Mouse (Mus musculus) heart, embryonic 12.5 days (tissue): ENCODE results near the gene Cbs. TPM values are rescaled to one million over a fixed set of nuclear protein-coding genes. Genes with fewer than 3 reads are reported as not detected.

ENCODE experiments used
- ATAC-seq: fragments of 200-750 bp; cut with Nextera tagmentation; 2 replicates; pipeline ENCODE4 v1.8.0; 2017; ENCODE audit warnings: moderate TSS enrichment, moderate library complexity; ENCODE audit not compliant: insufficient number of reproducible peaks, low FRiP score
- H3K27ac ChIP-seq: fragments of 300-500 bp; sonication (generic); 2 replicates; pipeline ENCODE4 v1.5.1; 2016; ENCODE audit warnings: mild to moderate bottlenecking, moderate library complexity; ENCODE audit not compliant: poor library complexity, severe bottlenecking
- H3K27me3 ChIP-seq: fragments of 300-500 bp; sonication (generic); replicated peaks from 2 replicates; pipeline ENCODE4 v1.6.1; 2016; ENCODE audit warnings: mild to moderate bottlenecking, moderate library complexity
- H3K36me3 ChIP-seq: fragments of 300-500 bp; sonication (generic); 2 replicates; pipeline ENCODE4 v1.6.1; 2016; ENCODE audit warnings: mild to moderate bottlenecking, moderate library complexity
- H3K4me1 ChIP-seq: fragments of 300-500 bp; sonication (generic); replicated peaks from 2 replicates; pipeline ENCODE4 v1.6.1; 2016; ENCODE audit warnings: mild to moderate bottlenecking
- H3K4me2 ChIP-seq: fragments of 300-500 bp; sonication (generic); 2 replicates; pipeline ENCODE4 v1.6.1; 2016; ENCODE audit warnings: mild to moderate bottlenecking, moderate library complexity
- H3K4me3 ChIP-seq: fragments of 300-500 bp; sonication (generic); 2 replicates; pipeline ENCODE4 v1.5.1; 2016; ENCODE audit warnings: mild to moderate bottlenecking
- H3K9ac ChIP-seq: fragments of 300-500 bp; sonication (generic); 2 replicates; pipeline ENCODE4 v1.6.1; 2016; ENCODE audit warnings: mild to moderate bottlenecking, moderate library complexity
- H3K9me3 ChIP-seq: fragments of 300-500 bp; sonication (generic); replicated peaks from 2 replicates; pipeline ENCODE4 v1.6.1; 2016; ENCODE audit warnings: mild to moderate bottlenecking, moderate library complexity
- WGBS: fragments of 180-500 bp; shearing (Covaris S2); methylation state at CpG from one replicate; pipeline ENCODE4 v1.1.7; 2016; 5-methylcytosine and 5-hydroxymethylcytosine counted together
- polyA plus RNA-seq: library from polyadenylated mRNA; unstranded; fragments of >200 nt; fragmentation: Nextera tagmentation; extraction: Ambion mirVana; gene quantifications from 2 replicates; pipeline ENCODE4 v1.2.1, GENCODE M21; 2016

Gene Cbs
- polyA plus RNA-seq, 1 experiment from 2014 or later: 0.70 TPM

DNA sequence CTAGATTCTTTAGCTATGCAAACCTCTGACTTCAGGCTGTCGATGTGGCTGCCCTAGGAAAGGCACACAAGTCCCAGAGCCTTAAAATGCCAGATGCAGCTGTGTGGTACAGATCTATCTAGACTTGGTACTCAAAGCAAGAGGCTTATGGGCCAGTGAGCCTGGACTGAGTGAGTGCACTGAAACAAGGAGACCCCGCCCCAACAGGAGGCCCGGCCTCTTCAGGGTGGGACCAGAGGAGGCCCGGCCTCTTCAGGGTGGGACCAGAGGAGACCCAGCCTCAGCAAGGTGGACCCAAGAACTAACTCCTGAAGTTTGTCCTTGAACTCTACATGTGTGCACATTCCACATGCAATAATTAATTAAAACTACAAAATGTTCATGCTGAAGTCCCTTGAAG, 5.9 kb upstream of the Cbs start:
- H3K4me3 ChIP-seq: no peak overlapping the region
- WGBS: 72% methylated on average over 4 of the region's 4 CpGs
- H3K27me3 ChIP-seq: no peaks in the 10 kb centered on the region
- no peak overlapping the region for H3K9ac ChIP-seq
- no peak overlapping the region for H3K4me2 ChIP-seq
- ATAC-seq: peak; percentile 55; the same call in 1 of the 2 replicates
- peaks cover 20% of the 10 kb centered on the region for H3K36me3 ChIP-seq
- H3K9me3 ChIP-seq: no peaks in the 10 kb centered on the region
- H3K27ac ChIP-seq: no peak overlapping the region
- H3K4me1 ChIP-seq: peaks cover 3% of the 10 kb centered on the region; the same call in 1 of the 2 replicates

GRCm38 (mm10) chr17:31642331-31642730, 5.3 kb upstream of the Cbs start:
- no peaks in the 10 kb centered on the region for H3K9me3 ChIP-seq
- H3K4me2 ChIP-seq: no peak overlapping the region
- peaks cover 9% of the 10 kb centered on the region; the same call in 1 of the 2 replicates for H3K4me1 ChIP-seq
- H3K4me3 ChIP-seq: no peak overlapping the region
- H3K27ac ChIP-seq: no peak overlapping the region
- no peak overlapping the region for H3K9ac ChIP-seq
- ATAC-seq: no peak
- 48% methylated on average over 8 of the region's 8 CpGs for WGBS
- peaks cover 15% of the 10 kb centered on the region for H3K36me3 ChIP-seq
- H3K27me3 ChIP-seq: no peaks in the 10 kb centered on the region

DNA sequence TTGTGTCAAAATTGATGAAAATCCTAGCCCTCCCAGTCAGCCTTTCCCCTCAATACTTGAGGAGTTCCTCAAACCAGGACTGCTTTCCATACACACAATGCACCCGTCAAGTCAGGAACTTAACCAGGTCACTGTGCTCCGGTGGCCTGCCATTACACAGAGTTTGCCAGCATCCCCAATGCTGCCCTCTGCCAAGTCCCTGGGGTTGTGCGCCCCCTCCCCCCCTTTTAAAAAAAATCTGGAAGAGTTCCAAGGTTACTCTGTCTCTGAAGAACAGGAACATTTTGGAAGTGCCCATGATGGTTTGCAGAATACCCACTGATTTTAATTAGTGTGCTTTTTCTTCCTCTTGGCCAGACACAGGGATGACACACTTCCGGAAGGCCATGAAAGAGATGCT, 2.6 kb upstream of the Cbs start:
- no peak overlapping the region for H3K9ac ChIP-seq
- H3K27ac ChIP-seq: no peak overlapping the region
- H3K4me1 ChIP-seq: peaks cover 20% of the 10 kb centered on the region
- no peak for ATAC-seq
- H3K4me3 ChIP-seq: no peak overlapping the region
- WGBS: 52% methylated on average over 4 of the region's 4 CpGs
- H3K27me3 ChIP-seq: peaks cover 21% of the 10 kb centered on the region
- H3K9me3 ChIP-seq: no peaks in the 10 kb centered on the region
- no peaks in the 10 kb centered on the region for H3K36me3 ChIP-seq
- no peak overlapping the region for H3K4me2 ChIP-seq

DNA sequence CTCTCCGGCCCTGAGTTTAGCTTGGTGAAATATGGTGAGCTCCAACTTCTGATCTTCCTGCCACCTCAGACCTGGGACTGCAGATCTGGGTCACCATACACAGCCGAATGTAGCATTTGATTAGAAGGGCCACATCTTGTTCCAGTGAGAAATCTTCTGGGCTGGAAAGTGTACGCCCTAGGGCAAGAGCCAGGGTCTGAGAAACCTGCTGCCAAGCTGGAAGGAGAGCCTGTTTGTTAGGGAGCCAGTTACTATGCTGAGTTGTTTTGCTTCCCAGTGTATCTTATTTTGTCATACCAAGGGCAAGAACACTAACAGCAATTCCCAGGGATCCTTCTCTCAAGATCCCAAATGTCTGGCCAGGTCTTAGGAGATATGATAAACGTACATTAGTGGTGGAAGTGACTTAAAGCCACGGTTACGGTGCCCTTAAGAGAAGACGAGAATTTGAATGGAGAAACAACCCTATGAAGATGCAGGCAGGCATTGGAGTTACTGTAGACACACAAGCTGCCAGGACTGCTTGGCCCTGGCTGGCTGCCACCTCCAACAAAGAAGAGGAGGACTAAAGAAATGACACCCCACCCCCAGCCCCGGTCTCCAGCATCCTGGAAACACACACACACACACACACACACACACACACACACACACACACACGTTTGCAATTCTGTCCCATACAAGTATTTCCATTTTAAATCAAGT, 980 bp upstream of the Cbs start:
- Histone ChIP-seq H3K4me2 (peak overlapping the region; percentile 93), H3K9ac (no peak overlapping the region), H3K27me3 (peaks cover 21% of the 10 kb centered on the region), H3K27ac (no peak overlapping the region), H3K4me3 (no peak overlapping the region), H3K4me1 (peaks cover 20% of the 10 kb centered on the region), H3K36me3 (no peaks in the 10 kb centered on the region), H3K9me3 (no peaks in the 10 kb centered on the region)
- 53% methylated on average over 9 of the region's 9 CpGs for WGBS
- ATAC-seq: no peak

DNA sequence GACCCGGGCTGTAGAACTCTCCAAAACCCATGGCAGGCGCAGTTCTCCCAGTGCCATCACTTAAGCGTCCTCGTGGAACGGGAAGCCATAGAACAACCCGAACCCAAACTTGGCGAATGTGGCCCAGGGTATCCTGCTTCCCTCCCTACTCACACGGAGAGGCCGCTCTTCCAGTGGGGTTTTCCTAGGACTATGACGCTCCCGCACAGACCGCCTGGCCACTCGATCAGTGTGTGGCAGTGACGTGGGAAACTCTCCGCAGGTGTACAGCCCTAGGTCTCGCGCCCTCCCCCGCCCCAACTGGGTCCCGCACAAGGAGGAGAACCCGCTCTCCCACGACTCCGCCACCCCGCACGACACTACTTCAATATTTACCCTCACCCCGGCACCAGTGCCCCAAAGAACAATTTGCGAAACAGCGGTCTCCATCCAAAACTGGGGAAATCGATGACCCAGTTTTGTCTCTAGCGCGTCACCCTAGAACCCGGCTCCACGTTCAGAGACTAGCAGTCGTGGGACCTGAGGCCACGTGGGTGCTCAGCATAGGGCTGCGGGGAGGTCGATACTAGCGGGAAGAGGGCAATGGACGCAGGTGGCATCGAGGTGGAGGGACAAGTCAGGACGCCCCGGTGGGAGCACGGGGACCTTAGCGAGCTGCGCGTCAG, 629 bp downstream of the Cbs start:
- no peaks in the 10 kb centered on the region for H3K36me3 ChIP-seq
- H3K4me1 ChIP-seq: peaks cover 20% of the 10 kb centered on the region
- H3K27me3 ChIP-seq: peaks cover 21% of the 10 kb centered on the region
- H3K9me3 ChIP-seq: no peaks in the 10 kb centered on the region
- H3K4me2 ChIP-seq: peak overlapping the region; percentile 93
- peak overlapping the region; percentile 63; the same call in 1 of the 2 replicates for H3K9ac ChIP-seq
- ATAC-seq: peak; percentile 26
- 5% methylated on average over 45 of the region's 45 CpGs for WGBS
- no peak overlapping the region for H3K27ac ChIP-seq
- peak overlapping the region; percentile 55 for H3K4me3 ChIP-seq

GRCm38 (mm10) chr17:31635781-31636180, 1.3 kb downstream of the Cbs start:
- WGBS: 38% methylated on average over 11 of the region's 11 CpGs
- H3K4me2 ChIP-seq: peak overlapping the region; percentile 93; the same call in 1 of the 2 replicates
- no peak for ATAC-seq
- no peak overlapping the region for H3K9ac ChIP-seq
- peaks cover 21% of the 10 kb centered on the region for H3K27me3 ChIP-seq
- H3K4me1 ChIP-seq: peaks cover 20% of the 10 kb centered on the region
- no peaks in the 10 kb centered on the region for H3K9me3 ChIP-seq
- H3K36me3 ChIP-seq: no peaks in the 10 kb centered on the region
- H3K27ac ChIP-seq: no peak overlapping the region
- no peak overlapping the region for H3K4me3 ChIP-seq

DNA sequence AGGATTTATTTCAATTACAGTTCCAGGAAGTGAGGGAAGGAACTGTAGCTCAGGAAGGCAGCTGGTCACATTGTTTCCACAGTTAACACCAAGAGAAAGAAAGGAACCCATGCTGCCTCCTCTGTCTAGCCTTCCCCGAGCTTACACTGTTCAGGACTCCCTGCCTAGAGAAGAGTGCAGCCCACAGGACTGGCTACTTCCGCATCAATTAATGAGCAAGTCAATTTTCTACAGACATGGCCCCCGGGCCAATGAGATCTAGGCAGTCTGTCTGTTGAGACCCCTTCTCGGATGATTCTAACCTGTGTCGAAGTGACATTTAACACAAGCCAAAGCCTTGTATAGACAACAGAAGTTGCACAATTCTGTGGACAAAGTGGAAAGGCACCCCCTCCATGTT, 2.1 kb downstream of the Cbs start:
- no peak overlapping the region for H3K9ac ChIP-seq
- H3K9me3 ChIP-seq: no peaks in the 10 kb centered on the region
- no peaks in the 10 kb centered on the region for H3K36me3 ChIP-seq
- no peak overlapping the region for H3K4me2 ChIP-seq
- ATAC-seq: no peak
- no peak overlapping the region for H3K4me3 ChIP-seq
- H3K27me3 ChIP-seq: peaks cover 21% of the 10 kb centered on the region
- WGBS: 71% methylated on average over 5 of the region's 5 CpGs
- peaks cover 19% of the 10 kb centered on the region for H3K4me1 ChIP-seq
- no peak overlapping the region for H3K27ac ChIP-seq

DNA sequence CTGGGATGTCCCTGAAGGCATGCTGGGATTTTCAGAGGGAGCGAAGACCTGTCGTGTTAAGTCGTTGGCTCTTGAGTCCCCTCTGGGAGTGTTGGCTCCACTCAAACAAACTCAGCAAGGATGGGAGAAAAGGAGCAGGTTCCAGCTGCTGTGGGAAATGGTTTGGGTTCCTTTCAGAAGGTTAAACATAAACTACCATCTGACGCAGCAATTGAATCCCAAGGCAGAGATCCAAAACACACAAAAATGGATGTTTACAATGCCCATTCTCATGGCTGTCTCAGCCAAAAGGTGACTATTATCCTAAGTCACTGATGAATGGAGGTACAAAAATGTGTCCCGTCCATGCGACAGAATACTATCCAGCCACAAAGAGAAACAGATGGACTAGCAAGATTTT, 4.0 kb downstream of the Cbs start:
- H3K27ac ChIP-seq: no peak overlapping the region
- no peak overlapping the region for H3K4me2 ChIP-seq
- H3K4me1 ChIP-seq: peaks cover 17% of the 10 kb centered on the region
- WGBS: 76% methylated on average over 6 of the region's 6 CpGs
- H3K9ac ChIP-seq: no peak overlapping the region
- no peak overlapping the region for H3K4me3 ChIP-seq
- H3K36me3 ChIP-seq: no peaks in the 10 kb centered on the region
- peaks cover 21% of the 10 kb centered on the region for H3K27me3 ChIP-seq
- no peaks in the 10 kb centered on the region for H3K9me3 ChIP-seq
- no peak for ATAC-seq

DNA sequence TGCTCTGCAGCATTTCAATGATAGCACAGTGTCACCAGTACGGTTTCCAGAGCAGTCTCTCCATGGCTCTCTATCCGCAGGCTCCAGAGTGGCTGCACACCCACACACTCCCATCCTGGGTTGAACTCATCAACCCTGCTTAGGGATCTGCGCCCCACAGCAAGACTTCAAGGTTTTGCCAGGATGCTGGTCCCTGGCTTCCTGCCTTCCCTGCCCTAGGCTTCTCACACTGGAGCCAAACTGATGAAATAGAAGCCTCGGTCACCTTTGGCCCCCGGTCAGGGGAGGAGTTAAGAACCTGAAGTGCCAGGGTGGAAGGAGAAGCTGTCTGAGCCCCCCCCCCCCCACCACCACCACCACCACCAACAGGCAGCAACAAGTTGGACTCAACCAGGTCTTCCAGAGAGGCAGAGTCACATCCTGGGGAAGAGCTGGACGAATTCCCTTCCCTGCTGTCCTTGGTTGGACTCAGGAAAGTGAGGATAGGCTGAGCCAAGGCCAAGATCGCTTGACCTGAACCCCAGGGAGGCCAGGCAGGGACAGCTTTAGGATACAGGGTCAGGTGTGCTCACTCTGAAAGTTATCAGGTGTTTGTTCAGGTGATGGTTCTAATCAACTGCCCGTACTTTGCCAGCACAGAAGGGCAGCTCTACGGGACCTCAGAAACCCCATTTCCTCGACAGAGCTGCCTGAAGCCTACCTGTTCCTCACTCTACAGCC, 5.8 kb downstream of the Cbs start:
- WGBS: 65% methylated on average over 10 of the region's 10 CpGs
- peaks cover 2% of the 10 kb centered on the region for H3K4me1 ChIP-seq
- H3K4me2 ChIP-seq: no peak overlapping the region
- ATAC-seq: no peak
- no peak overlapping the region for H3K9ac ChIP-seq
- H3K27ac ChIP-seq: no peak overlapping the region
- peaks cover 15% of the 10 kb centered on the region for H3K27me3 ChIP-seq
- no peaks in the 10 kb centered on the region for H3K9me3 ChIP-seq
- no peak overlapping the region for H3K4me3 ChIP-seq
- H3K36me3 ChIP-seq: no peaks in the 10 kb centered on the region

DNA sequence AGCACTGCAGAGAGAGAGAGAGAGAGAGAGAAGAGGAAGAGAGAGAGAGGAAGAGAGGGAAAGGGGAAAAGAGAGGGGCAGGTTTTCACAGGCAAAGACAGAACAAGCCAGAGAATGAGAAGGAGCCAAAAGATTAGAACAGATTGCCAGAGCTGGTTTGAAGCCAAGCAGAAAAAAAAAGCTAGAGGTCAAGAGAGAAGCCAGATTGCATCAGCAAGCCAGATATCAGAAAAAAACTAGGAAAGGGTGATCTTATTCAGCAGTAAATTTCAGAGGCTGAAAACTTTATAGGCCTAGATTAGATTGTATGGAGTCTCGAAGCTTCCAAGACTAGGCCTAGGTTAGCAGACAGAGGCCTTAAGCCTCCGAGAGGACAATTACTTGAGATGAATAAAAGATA, 9.1 kb downstream of the Cbs start:
- Histone ChIP-seq H3K4me2 (no peak overlapping the region), H3K36me3 (no peaks in the 10 kb centered on the region), H3K27ac (no peak overlapping the region), H3K4me1 (no peaks in the 10 kb centered on the region), H3K9me3 (no peaks in the 10 kb centered on the region), H3K27me3 (0 out of 2 replicates have a peak, but pooled peaks cover 5% of the 10 kb centered on the region), H3K4me3 (no peak overlapping the region), H3K9ac (no peak overlapping the region)
- ATAC-seq: no peak
- 87% methylated on average over 2 of the region's 2 CpGs for WGBS

GRCm38 (mm10) chr17:31623101-31623500, 13.9 kb downstream of the Cbs start:
- 84% methylated on average over 4 of the region's 4 CpGs for WGBS
- Histone ChIP-seq H3K4me2 (no peak overlapping the region), H3K36me3 (no peaks in the 10 kb centered on the region), H3K9me3 (no peaks in the 10 kb centered on the region), H3K4me1 (no peaks in the 10 kb centered on the region), H3K27me3 (peaks cover 20% of the 10 kb centered on the region; the same call in 1 of the 2 replicates), H3K4me3 (no peak overlapping the region), H3K9ac (no peak overlapping the region), H3K27ac (no peak overlapping the region)
- ATAC-seq: no peak
